Mouse (Mus musculus): ENCODE measurements around the gene Gm20431. TPM values are rescaled to one million over a fixed set of nuclear protein-coding genes. Genes with fewer than 3 reads are reported as not detected.
A peak's percentile ranks its signal among the peaks of the same experiment; 100 is the strongest.

The Gm20431 gene
- polyA plus RNA-seq, 1 experiment, result not detected

GRCm38 (mm10) chr2:167634865-167635512 is 26.3 kb downstream of the Gm20431 start:
- Histone ChIP-seq H3K27me3 (replicated peaks) (no peaks in the 10 kb centered on the region), H3K36me3 (replicated peaks; ENCODE audit: low read length) (peaks cover 8% of the 10 kb centered on the region), H3K9me3 (0 out of 2 replicates have a peak, but pooled peaks cover 3% of the 10 kb centered on the region), H3K4me1 (peaks cover 75% of the 10 kb centered on the region), H3K4me3 (replicated peaks) (peak overlapping the region; percentile 97)
- no peak for TF ChIP-seq FLI1 (IDR thresholded peaks at IDR 0.05; ENCODE audit: low read length)
- TF ChIP-seq GATA1 (IDR thresholded peaks at IDR 0.05; ENCODE audit: borderline replicate concordance, low read length), result no peak

- Histone ChIP-seq H3K4me3 (replicated peaks) (peak overlapping the region; percentile 97), H3K4me1 (peaks cover 79% of the 10 kb centered on the region)
Observed at GRCm38 (mm10) chr2:167634338-167634770, 26.9 kb downstream of the Gm20431 start.

GRCm38 (mm10) chr2:167633537-167633872 is 27.8 kb downstream of the Gm20431 start:
- TF ChIP-seq FLI1 (IDR thresholded peaks at IDR 0.05; ENCODE audit: low read length) (no peak), GATA1 (IDR thresholded peaks at IDR 0.05; ENCODE audit: borderline replicate concordance, low read length) (no peak)
- Histone ChIP-seq H3K27me3 (replicated peaks) (no peaks in the 10 kb centered on the region), H3K4me3 (replicated peaks) (peak overlapping the region; percentile 97), H3K36me3 (replicated peaks; ENCODE audit: low read length) (peaks cover 19% of the 10 kb centered on the region), H3K9me3 (0 out of 2 replicates have a peak, but pooled peaks cover 3% of the 10 kb centered on the region), H3K4me1 (peaks cover 80% of the 10 kb centered on the region)

More at GRCm38 (mm10) chr2:167634338-167634770, 26.9 kb downstream of the Gm20431 start:
- peaks cover 10% of the 10 kb centered on the region for H3K36me3 ChIP-seq (replicated peaks; ENCODE audit: low read length)
- 0 out of 2 replicates have a peak, but pooled peaks cover 3% of the 10 kb centered on the region for H3K9me3 ChIP-seq
- TF ChIP-seq GATA1 (IDR thresholded peaks at IDR 0.05; ENCODE audit: borderline replicate concordance, low read length) (peak; percentile 36; the same call in 1 of the 3 replicates), FLI1 (IDR thresholded peaks at IDR 0.05; ENCODE audit: low read length) (no peak)
- H3K27me3 ChIP-seq (replicated peaks), result no peaks in the 10 kb centered on the region

- Histone ChIP-seq H3K4me3 (replicated peaks) (peak overlapping the region; percentile 97), H3K36me3 (replicated peaks; ENCODE audit: low read length) (peaks cover 25% of the 10 kb centered on the region), H3K4me1 (peaks cover 80% of the 10 kb centered on the region)
Observed at GRCm38 (mm10) chr2:167632731-167633536, 28.4 kb downstream of the Gm20431 start.

GRCm38 (mm10) chr2:167631591-167632448 is 29.5 kb downstream of the Gm20431 start, which contains the start of gene Ube2v1:
Gene Ube2v1, minus strand, starts transcription at chr2:167632095.
- Histone ChIP-seq H3K27me3 (replicated peaks) (no peaks in the 10 kb centered on the region), H3K4me1 (peaks cover 82% of the 10 kb centered on the region), H3K36me3 (replicated peaks; ENCODE audit: low read length) (peaks cover 36% of the 10 kb centered on the region), H3K9me3 (0 out of 2 replicates have a peak, but pooled peaks cover 3% of the 10 kb centered on the region), H3K4me3 (replicated peaks) (peak within 1 kb of the TSS; percentile 97)
- no peak for TF ChIP-seq GATA1 (IDR thresholded peaks at IDR 0.05; ENCODE audit: borderline replicate concordance, low read length)

More at GRCm38 (mm10) chr2:167632731-167633536, 28.4 kb downstream of the Gm20431 start:
- 0 out of 2 replicates have a peak, but pooled peaks cover 3% of the 10 kb centered on the region for H3K9me3 ChIP-seq
- no peaks in the 10 kb centered on the region for H3K27me3 ChIP-seq (replicated peaks)
- TF ChIP-seq GATA1 (IDR thresholded peaks at IDR 0.05; ENCODE audit: borderline replicate concordance, low read length) (no peak), FLI1 (IDR thresholded peaks at IDR 0.05; ENCODE audit: low read length) (no peak)

- no peak for TF ChIP-seq GATA1 (IDR thresholded peaks at IDR 0.05; ENCODE audit: borderline replicate concordance, low read length)
- TF ChIP-seq FLI1 (IDR thresholded peaks at IDR 0.05; ENCODE audit: low read length), result no peak
- peak overlapping the region; percentile 97 for H3K4me3 ChIP-seq (replicated peaks)
- H3K27me3 ChIP-seq (replicated peaks), result no peaks in the 10 kb centered on the region
- H3K36me3 ChIP-seq (replicated peaks; ENCODE audit: low read length), result peaks cover 38% of the 10 kb centered on the region
- 0 out of 2 replicates have a peak, but pooled peaks cover 3% of the 10 kb centered on the region for H3K9me3 ChIP-seq
- peaks cover 80% of the 10 kb centered on the region for H3K4me1 ChIP-seq
Observed at GRCm38 (mm10) chr2:167631181-167631590, 30.1 kb downstream of the Gm20431 start.

GRCm38 (mm10) chr2:167630421-167630820 is 30.9 kb downstream of the Gm20431 start:
- peak overlapping the region; percentile 97 for H3K4me3 ChIP-seq (replicated peaks)
- H3K9me3 ChIP-seq, result no peaks in the 10 kb centered on the region
- peaks cover 80% of the 10 kb centered on the region for H3K4me1 ChIP-seq
- peaks cover 43% of the 10 kb centered on the region for H3K36me3 ChIP-seq (replicated peaks; ENCODE audit: low read length)
- no peaks in the 10 kb centered on the region for H3K27me3 ChIP-seq (replicated peaks)
- TF ChIP-seq FLI1 (IDR thresholded peaks at IDR 0.05; ENCODE audit: low read length) (no peak), GATA1 (IDR thresholded peaks at IDR 0.05; ENCODE audit: borderline replicate concordance, low read length) (no peak)

GRCm38 (mm10) chr2:167629665-167630209 is 31.6 kb downstream of the Gm20431 start:
- Histone ChIP-seq H3K4me1 (peaks cover 83% of the 10 kb centered on the region), H3K27me3 (replicated peaks) (no peaks in the 10 kb centered on the region), H3K36me3 (replicated peaks; ENCODE audit: low read length) (peaks cover 50% of the 10 kb centered on the region), H3K9me3 (no peaks in the 10 kb centered on the region), H3K4me3 (replicated peaks) (peak overlapping the region; percentile 97)
- TF ChIP-seq GATA1 (IDR thresholded peaks at IDR 0.05; ENCODE audit: borderline replicate concordance, low read length) (no peak), FLI1 (IDR thresholded peaks at IDR 0.05; ENCODE audit: low read length) (no peak)

GRCm38 (mm10) chr2:167628872-167629271 is 32.4 kb downstream of the Gm20431 start:
- Histone ChIP-seq H3K9me3 (no peaks in the 10 kb centered on the region), H3K4me1 (peaks cover 79% of the 10 kb centered on the region), H3K27me3 (replicated peaks) (no peaks in the 10 kb centered on the region), H3K4me3 (replicated peaks) (peak overlapping the region; percentile 97), H3K36me3 (replicated peaks; ENCODE audit: low read length) (peaks cover 54% of the 10 kb centered on the region)
- TF ChIP-seq GATA1 (IDR thresholded peaks at IDR 0.05; ENCODE audit: borderline replicate concordance, low read length) (no peak; the same call in 2 of the 3 replicates), FLI1 (IDR thresholded peaks at IDR 0.05; ENCODE audit: low read length) (no peak)
